Mouse (Mus musculus) hindbrain, embryonic 13.5 days (tissue): ENCODE results near the gene Rhobtb1. TPM values are rescaled to one million over a fixed set of nuclear protein-coding genes. Genes with fewer than 3 reads are reported as not detected.

ENCODE experiments used
- ATAC-seq: fragments of 200-750 bp; cut with Nextera tagmentation; 2 replicates; pipeline ENCODE4 v1.8.0; 2017; ENCODE audit warnings: moderate TSS enrichment; ENCODE audit not compliant: low FRiP score
- H3K27ac ChIP-seq: fragments of 300-500 bp; sonication (generic); 2 replicates; pipeline ENCODE4 v1.5.1; 2015; ENCODE audit warnings: inconsistent platforms, mild to moderate bottlenecking, moderate library complexity
- H3K27me3 ChIP-seq: fragments of 300-500 bp; sonication (generic); 2 replicates; pipeline ENCODE4 v1.6.1; 2015; ENCODE audit warnings: mild to moderate bottlenecking, inconsistent platforms
- H3K36me3 ChIP-seq: fragments of 300-500 bp; sonication (generic); 2 replicates; pipeline ENCODE4 v1.6.1; 2015; ENCODE audit warnings: mild to moderate bottlenecking, inconsistent platforms
- H3K4me1 ChIP-seq: fragments of 300-500 bp; sonication (generic); replicated peaks from 2 replicates; pipeline ENCODE4 v1.6.1; 2015; ENCODE audit warnings: inconsistent platforms
- H3K4me2 ChIP-seq: fragments of 300-500 bp; sonication (generic); 2 replicates; pipeline ENCODE4 v1.6.1; 2015; ENCODE audit warnings: inconsistent platforms, mild to moderate bottlenecking, moderate library complexity
- H3K4me3 ChIP-seq: fragments of 300-500 bp; sonication (generic); 2 replicates; pipeline ENCODE4 v1.5.1; 2015; ENCODE audit warnings: mild to moderate bottlenecking, inconsistent platforms
- H3K9ac ChIP-seq: fragments of 300-500 bp; sonication (generic); 2 replicates; pipeline ENCODE4 v1.6.1; 2015; ENCODE audit warnings: mild to moderate bottlenecking, inconsistent platforms
- H3K9me3 ChIP-seq: fragments of 300-500 bp; sonication (generic); 2 replicates; pipeline ENCODE4 v1.6.1; 2016; ENCODE audit warnings: inconsistent platforms
- WGBS: fragments of 180-500 bp; shearing (Covaris S2); methylation state at CpG from one replicate; pipeline ENCODE4 v1.1.7; 2015; 5-methylcytosine and 5-hydroxymethylcytosine counted together
- polyA plus RNA-seq: library from polyadenylated mRNA; unstranded; fragments of >200 nt; fragmentation: Nextera tagmentation; extraction: Ambion mirVana; gene quantifications from 2 replicates; pipeline ENCODE4 v1.2.1, GENCODE M21; 2015

The Rhobtb1 gene
- polyA plus RNA-seq, 1 experiment from 2014 or later = 17.4 TPM

DNA sequence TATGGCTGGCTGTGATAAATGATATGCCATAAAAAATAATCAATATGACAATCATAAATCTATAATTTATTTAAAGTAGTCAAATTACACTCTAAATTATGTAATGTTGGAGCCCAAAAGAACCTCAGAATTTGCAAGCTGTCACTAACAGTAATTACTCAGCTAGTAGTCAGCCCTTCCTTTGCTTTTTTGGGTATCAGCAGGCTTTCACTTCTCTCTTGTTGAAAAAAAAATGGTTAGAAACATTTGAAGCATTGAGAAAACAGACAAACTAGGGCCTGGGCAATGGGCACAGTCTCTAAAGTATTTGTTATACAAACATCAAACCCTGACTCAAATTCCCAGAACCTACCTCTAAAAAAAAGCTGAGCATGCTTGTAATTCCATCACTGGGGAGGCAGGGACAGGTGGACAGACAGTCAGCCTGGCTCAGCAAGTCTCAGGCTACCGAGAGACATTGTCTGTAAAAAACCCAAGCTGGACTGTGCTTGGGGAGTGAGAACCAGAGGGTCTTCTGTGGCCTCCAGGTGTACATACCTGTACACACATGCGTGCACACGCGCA lies 66.0 kb downstream of the Rhobtb1 start:
- no peak overlapping the region for H3K4me2 ChIP-seq
- no peaks in the 10 kb centered on the region for H3K9me3 ChIP-seq
- H3K9ac ChIP-seq = no peak overlapping the region
- 96% methylated on average over 4 of the region's 4 CpGs for WGBS
- no peak overlapping the region for H3K27ac ChIP-seq
- no peak overlapping the region for H3K4me3 ChIP-seq
- peaks cover 11% of the 10 kb centered on the region for H3K4me1 ChIP-seq
- no peak for ATAC-seq
- H3K27me3 ChIP-seq = no peaks in the 10 kb centered on the region
- peaks cover 28% of the 10 kb centered on the region for H3K36me3 ChIP-seq

DNA sequence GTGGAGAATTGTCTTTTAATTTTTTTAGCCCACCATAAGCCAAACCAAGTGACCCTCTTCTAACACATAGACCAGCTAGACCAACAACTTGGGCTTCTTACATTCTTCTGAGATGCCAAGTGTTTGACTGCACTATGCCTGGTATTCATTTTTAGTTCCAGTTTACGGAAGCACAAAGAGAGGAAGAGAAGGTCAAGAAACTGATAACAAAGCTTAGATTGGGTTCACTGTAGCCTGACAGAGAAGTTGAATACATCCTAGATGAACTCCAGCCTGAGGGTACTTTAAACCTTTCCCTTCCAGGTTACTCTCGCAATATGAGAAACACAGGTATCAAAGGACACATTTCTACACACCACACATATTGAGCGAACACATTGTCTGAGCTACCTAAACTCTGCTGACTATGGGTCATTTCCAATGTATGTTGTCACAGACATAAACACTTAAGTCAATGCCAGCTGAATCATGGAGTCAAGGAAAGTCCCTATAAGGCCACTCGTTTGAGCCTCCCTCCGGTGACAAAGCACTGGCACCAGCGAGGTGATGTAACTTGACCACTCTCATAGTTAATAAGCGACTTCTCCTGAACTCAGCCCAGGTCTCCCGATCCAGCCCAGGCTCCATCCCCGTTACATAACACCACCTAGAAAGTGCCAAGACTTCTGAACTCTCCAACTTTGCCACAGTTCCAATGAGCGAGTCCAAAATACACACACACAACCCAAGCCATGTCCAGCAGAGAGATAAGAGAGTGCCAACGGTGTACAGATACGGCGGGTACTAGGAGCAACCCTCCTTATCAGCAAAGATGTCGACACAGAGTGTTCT lies 67.4 kb downstream of the Rhobtb1 start:
- Histone ChIP-seq H3K9me3 (no peaks in the 10 kb centered on the region), H3K36me3 (peaks cover 28% of the 10 kb centered on the region), H3K4me2 (no peak overlapping the region), H3K27me3 (no peaks in the 10 kb centered on the region), H3K9ac (no peak overlapping the region), H3K4me1 (peaks cover 8% of the 10 kb centered on the region), H3K4me3 (no peak overlapping the region), H3K27ac (no peak overlapping the region)
- ATAC-seq = no peak
- whole genome bisulfite sequencing = 89% methylated on average over 14 of the region's 14 CpGs

DNA sequence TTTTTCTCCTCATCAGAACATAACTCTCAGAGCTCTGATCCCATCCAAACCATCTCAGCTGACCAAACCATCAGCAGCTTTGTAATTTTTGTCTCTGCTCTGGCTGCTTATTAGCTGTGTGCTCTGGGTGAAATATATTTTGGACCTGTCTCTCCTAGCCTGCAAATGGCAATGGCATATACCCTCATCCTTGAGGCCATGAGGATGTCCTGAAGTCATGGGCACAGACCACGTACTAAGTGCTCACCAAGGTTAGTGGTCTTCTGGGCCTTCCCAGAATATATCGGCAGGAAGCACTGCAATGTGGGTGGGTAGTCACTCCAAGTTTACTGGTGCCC lies 68.0 kb downstream of the Rhobtb1 start:
- no peak overlapping the region for H3K4me2 ChIP-seq
- H3K4me3 ChIP-seq = no peak overlapping the region
- WGBS = 92% methylated on average over 2 of the region's 2 CpGs
- H3K27me3 ChIP-seq = no peaks in the 10 kb centered on the region
- H3K9ac ChIP-seq = no peak overlapping the region
- H3K27ac ChIP-seq = no peak overlapping the region
- no peaks in the 10 kb centered on the region for H3K9me3 ChIP-seq
- H3K36me3 ChIP-seq = peaks cover 28% of the 10 kb centered on the region
- ATAC-seq = no peak
- peaks cover 2% of the 10 kb centered on the region for H3K4me1 ChIP-seq

DNA sequence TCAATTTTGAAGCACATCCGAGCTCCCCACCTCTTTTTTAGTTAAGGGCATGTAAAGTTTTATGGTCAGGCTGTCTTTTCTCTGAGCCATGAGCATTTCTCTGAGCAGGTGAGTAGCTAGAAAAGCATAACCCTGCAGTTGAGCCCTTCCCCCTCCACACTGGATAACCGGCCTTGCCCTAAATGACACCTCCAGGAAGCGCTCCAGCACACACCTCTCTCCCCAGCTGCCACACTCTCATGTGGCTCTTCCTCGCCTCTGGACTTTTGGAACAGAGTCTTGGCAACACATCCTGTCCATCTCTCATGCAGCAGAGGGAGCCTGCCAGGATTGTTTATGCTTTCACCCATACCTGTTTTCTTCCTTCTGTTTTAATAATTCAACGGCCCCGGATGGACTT lies 69.1 kb downstream of the Rhobtb1 start:
- no peak overlapping the region for H3K4me3 ChIP-seq
- WGBS = 92% methylated on average over 6 of the region's 6 CpGs
- H3K27me3 ChIP-seq = no peaks in the 10 kb centered on the region
- H3K4me1 ChIP-seq = no peaks in the 10 kb centered on the region; the same call in 1 of the 2 replicates
- no peak overlapping the region for H3K27ac ChIP-seq
- peaks cover 28% of the 10 kb centered on the region for H3K36me3 ChIP-seq
- ATAC-seq = no peak
- H3K4me2 ChIP-seq = no peak overlapping the region
- no peak overlapping the region for H3K9ac ChIP-seq
- H3K9me3 ChIP-seq = no peaks in the 10 kb centered on the region

DNA sequence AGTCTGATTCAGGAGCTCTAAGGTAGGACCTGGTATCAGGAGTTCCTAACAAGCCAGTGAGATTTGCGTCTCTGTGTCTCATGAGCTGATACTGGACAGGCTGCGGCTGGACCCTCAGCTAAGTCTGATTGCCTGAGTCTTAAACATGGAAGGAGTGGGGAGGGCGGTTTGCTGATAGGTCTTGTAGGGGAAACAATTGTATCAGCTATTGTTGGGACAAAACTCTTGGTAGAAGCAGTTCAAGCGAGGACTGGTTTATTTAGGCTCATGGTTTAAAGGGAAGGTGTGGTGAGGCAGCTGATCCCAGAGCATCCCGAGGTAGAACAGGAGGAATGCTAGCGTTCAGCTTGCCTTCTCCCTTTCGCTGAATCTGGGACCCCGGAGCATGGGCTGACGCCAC lies 69.9 kb downstream of the Rhobtb1 start:
- Histone ChIP-seq H3K27me3 (no peaks in the 10 kb centered on the region), H3K36me3 (peaks cover 28% of the 10 kb centered on the region), H3K4me2 (no peak overlapping the region), H3K4me1 (no peaks in the 10 kb centered on the region; the same call in 1 of the 2 replicates), H3K9me3 (no peaks in the 10 kb centered on the region), H3K4me3 (no peak overlapping the region), H3K27ac (no peak overlapping the region), H3K9ac (no peak overlapping the region)
- no peak for ATAC-seq
- 93% methylated on average over 9 of the region's 9 CpGs for WGBS

DNA sequence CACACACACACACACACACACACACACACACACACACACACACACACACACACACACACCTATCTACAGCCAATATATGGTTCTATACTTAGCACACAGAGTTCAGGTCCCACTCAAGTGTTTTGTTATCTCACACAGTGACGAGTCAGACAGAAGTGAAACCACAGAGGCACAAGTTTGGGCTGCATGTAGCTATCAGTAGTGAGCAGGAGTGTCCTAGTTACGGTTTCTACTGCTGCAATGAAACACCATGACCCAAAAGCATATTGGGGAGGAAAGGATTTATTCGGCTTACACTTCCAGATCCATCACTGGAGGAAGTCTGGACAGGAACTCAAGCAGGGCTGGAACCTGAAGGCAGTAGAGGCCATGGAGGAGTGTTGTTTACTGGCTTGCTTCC lies 70.7 kb downstream of the Rhobtb1 start:
- Histone ChIP-seq H3K27ac (no peak overlapping the region), H3K27me3 (no peaks in the 10 kb centered on the region), H3K4me1 (no peaks in the 10 kb centered on the region; the same call in 1 of the 2 replicates), H3K9ac (no peak overlapping the region), H3K4me3 (no peak overlapping the region), H3K36me3 (peaks cover 23% of the 10 kb centered on the region), H3K9me3 (no peaks in the 10 kb centered on the region), H3K4me2 (no peak overlapping the region)
- no peak for ATAC-seq
- WGBS = 85% methylated on average over 3 of the region's 3 CpGs

DNA sequence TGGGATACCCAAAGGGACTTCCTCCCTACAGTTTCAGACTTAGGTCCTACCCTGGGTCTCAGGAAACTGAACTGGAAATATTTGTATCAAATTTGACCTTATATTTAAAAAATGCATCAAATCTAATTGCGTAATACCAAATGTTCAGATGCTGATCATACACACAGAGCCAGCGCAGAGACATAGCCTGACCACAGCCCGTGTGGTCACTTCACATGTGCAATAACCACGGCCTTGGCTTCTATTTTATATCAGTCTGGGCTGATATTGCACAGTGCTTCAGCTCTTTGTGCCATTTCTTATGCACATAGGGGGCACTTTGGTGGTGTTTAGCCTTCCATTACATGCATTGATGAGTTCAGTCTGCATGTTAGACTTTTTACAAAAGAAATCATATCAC lies 72.0 kb downstream of the Rhobtb1 start:
- WGBS = 99% methylated on average over 4 of the region's 4 CpGs
- H3K4me3 ChIP-seq = no peak overlapping the region
- H3K36me3 ChIP-seq = peaks cover 12% of the 10 kb centered on the region
- H3K27ac ChIP-seq = no peak overlapping the region
- no peaks in the 10 kb centered on the region; the same call in 1 of the 2 replicates for H3K4me1 ChIP-seq
- H3K9ac ChIP-seq = no peak overlapping the region
- no peak overlapping the region for H3K4me2 ChIP-seq
- H3K27me3 ChIP-seq = no peaks in the 10 kb centered on the region
- no peaks in the 10 kb centered on the region for H3K9me3 ChIP-seq
- no peak for ATAC-seq

DNA sequence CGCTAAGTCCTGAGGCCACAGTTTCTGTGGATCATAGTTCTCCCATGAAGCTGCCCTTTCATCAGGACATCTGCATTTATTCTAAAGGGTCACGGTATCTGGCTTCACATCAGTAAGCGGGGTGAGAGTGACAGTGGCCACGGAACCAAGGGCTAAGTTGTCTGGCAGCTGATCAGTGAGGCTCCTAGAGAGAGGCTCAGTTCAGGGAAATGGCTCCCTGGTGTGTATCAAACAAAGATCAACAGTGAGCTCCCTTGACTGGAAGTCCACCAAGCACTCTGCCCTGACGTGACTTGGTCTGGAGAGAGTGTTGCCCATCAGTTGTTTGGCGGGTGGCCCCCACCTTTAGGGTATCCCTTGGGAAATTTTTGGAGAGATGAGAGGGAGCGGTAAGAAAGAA lies 73.0 kb downstream of the Rhobtb1 start:
- ATAC-seq = no peak
- H3K4me2 ChIP-seq = no peak overlapping the region
- H3K27ac ChIP-seq = no peak overlapping the region
- no peak overlapping the region for H3K9ac ChIP-seq
- H3K9me3 ChIP-seq = no peaks in the 10 kb centered on the region
- 68% methylated on average over 7 of the region's 7 CpGs for WGBS
- H3K4me1 ChIP-seq = no peaks in the 10 kb centered on the region; the same call in 1 of the 2 replicates
- no peaks in the 10 kb centered on the region for H3K27me3 ChIP-seq
- H3K4me3 ChIP-seq = no peak overlapping the region
- peaks cover 2% of the 10 kb centered on the region for H3K36me3 ChIP-seq

DNA sequence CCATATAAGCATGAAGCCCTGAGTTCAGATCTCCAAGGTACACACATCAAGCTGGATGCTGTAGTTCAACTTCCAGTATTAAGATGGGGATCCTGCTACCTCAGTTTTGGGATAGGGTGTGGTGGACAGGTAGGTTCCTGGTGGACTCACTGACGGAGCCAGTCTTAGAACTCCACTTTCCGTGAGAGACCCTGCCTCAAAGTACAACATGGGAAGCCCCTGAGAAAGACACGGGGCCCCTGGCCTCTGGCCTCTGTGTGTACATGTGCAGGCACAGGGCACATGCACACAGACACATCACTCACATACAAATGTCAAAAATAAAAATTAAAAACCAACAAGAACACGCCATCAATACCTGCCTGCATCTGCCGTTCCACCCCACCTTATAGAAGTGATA lies 74.2 kb downstream of the Rhobtb1 start:
- no peaks in the 10 kb centered on the region; the same call in 1 of the 2 replicates for H3K4me1 ChIP-seq
- H3K36me3 ChIP-seq = no peaks in the 10 kb centered on the region
- no peak for ATAC-seq
- no peaks in the 10 kb centered on the region for H3K9me3 ChIP-seq
- no peak overlapping the region for H3K4me2 ChIP-seq
- no peak overlapping the region for H3K9ac ChIP-seq
- no peak overlapping the region for H3K27ac ChIP-seq
- H3K4me3 ChIP-seq = no peak overlapping the region
- 91% methylated on average over 5 of the region's 5 CpGs for WGBS
- H3K27me3 ChIP-seq = no peaks in the 10 kb centered on the region

DNA sequence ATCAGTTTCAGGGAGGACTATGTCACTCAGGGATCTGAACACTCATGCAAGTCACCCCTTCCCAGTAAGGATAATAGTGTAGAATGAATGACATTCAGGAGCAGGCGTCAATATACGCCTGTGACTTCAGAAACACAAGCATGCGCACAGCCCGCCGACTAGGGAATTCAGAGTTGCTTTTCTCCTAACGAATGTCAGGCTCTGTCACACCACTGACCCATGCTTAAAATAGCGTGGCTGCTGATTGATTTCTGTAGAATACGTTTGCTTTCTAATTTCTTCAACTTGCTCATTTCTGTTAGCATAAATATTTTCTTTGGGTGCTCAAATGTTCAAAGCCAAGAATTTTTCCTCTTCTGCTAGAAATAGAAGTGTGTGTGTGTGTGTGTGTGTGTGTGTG lies 74.7 kb downstream of the Rhobtb1 start:
- ATAC-seq = no peak
- Histone ChIP-seq H3K4me3 (no peak overlapping the region), H3K27ac (no peak overlapping the region), H3K4me1 (no peaks in the 10 kb centered on the region; the same call in 1 of the 2 replicates), H3K9ac (no peak overlapping the region), H3K36me3 (no peaks in the 10 kb centered on the region), H3K9me3 (no peaks in the 10 kb centered on the region), H3K27me3 (no peaks in the 10 kb centered on the region), H3K4me2 (no peak overlapping the region)
- WGBS = 77% methylated on average over 8 of the region's 8 CpGs

DNA sequence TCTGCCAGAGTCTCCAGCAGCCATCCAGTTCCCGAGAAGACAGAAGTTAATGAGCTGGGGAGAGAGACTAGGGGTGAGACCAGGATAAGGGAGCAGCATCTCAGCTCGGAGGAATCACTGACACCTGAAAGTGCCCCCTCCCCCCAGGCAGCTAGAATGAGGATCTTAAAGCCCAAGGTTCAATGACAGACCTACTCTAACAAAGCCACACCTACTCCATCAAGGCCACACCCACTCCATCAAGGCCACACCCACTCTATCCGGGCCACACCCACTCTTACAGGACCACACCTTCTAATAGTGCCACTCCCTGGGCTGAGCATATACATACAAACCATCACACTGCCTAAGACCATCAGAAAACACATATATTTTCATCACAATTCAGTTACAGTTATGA lies 86.0 kb downstream of the Rhobtb1 start:
- no peaks in the 10 kb centered on the region for H3K27me3 ChIP-seq
- 85% methylated on average over 3 of the region's 3 CpGs for WGBS

DNA sequence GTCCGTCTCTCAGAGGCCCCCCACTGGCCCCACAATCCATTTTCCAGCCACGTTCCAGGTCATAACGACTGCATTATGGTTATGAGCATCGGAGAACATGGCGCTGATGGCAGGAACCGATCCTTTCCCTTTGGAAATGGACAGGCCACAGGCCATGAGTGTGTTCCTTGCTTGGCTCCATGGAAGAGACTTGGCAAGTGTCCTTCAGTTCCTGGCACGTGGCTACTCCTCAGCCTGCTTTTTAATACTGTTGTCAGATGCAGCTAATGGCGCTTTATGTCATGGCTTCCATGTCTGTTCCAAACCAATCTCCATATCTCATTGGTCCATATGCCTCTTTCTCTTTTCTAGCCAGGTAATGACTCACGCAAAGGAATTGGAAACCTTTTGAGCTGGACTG lies 86.5 kb downstream of the Rhobtb1 start:
- no peaks in the 10 kb centered on the region for H3K27me3 ChIP-seq
- H3K4me3 ChIP-seq = no peak overlapping the region
- H3K27ac ChIP-seq = no peak overlapping the region
- no peak overlapping the region for H3K4me2 ChIP-seq
- no peak for ATAC-seq
- 90% methylated on average over 9 of the region's 9 CpGs for WGBS
- peaks cover 4% of the 10 kb centered on the region for H3K36me3 ChIP-seq
- no peak overlapping the region for H3K9ac ChIP-seq
- H3K9me3 ChIP-seq = peaks cover 6% of the 10 kb centered on the region
- peaks cover 4% of the 10 kb centered on the region for H3K4me1 ChIP-seq

More for the DNA sequence above, 86.0 kb downstream of the Rhobtb1 start:
- H3K9ac ChIP-seq = no peak overlapping the region
- no peak for ATAC-seq
- H3K4me3 ChIP-seq = no peak overlapping the region
- H3K27ac ChIP-seq = no peak overlapping the region
- no peak overlapping the region for H3K4me2 ChIP-seq
- peaks cover 4% of the 10 kb centered on the region for H3K36me3 ChIP-seq
- peaks cover 5% of the 10 kb centered on the region for H3K9me3 ChIP-seq
- peaks cover 4% of the 10 kb centered on the region for H3K4me1 ChIP-seq

DNA sequence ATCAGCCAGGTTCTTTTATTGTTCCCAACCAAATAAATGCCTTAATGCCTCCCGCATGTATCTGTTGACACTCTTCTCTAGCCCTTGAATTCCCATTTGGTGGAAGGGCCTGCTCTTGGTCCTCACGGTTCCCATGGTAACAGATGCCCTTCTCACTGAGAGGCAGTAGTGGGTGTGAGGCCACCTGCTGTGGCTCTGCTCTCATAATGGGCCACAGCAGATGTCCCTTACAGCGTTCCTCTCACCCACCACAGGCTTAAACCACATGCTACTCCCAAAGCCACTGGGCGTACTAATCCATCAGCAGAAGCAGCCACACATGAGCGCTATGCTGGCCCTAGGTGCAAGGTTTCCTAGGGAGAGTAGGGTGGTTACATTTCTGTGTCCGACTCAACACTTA lies 87.1 kb downstream of the Rhobtb1 start:
- peaks cover 4% of the 10 kb centered on the region for H3K36me3 ChIP-seq

More for the DNA sequence above, 87.1 kb downstream of the Rhobtb1 start:
- Histone ChIP-seq H3K4me1 (peaks cover 4% of the 10 kb centered on the region), H3K4me2 (no peak overlapping the region), H3K4me3 (no peak overlapping the region), H3K9me3 (peaks cover 6% of the 10 kb centered on the region), H3K27me3 (no peaks in the 10 kb centered on the region), H3K27ac (0 out of 2 replicates have a peak overlapping the region, but pooled peaks have one; percentile 30), H3K9ac (no peak overlapping the region)
- 51% methylated on average over 6 of the region's 6 CpGs for WGBS
- no peak for ATAC-seq
